Mouse (Mus musculus): ENCODE results near the gene H3f3b.
A peak's percentile ranks its signal among the peaks of the same experiment; 100 is the strongest.

Gene H3f3b

GRCm38 (mm10) chr11:116027756-116028155 lies at the start of gene H3f3b:
H3f3b (minus strand) TSS chr11:116027962.
- DNase-seq = no peak

DNA sequence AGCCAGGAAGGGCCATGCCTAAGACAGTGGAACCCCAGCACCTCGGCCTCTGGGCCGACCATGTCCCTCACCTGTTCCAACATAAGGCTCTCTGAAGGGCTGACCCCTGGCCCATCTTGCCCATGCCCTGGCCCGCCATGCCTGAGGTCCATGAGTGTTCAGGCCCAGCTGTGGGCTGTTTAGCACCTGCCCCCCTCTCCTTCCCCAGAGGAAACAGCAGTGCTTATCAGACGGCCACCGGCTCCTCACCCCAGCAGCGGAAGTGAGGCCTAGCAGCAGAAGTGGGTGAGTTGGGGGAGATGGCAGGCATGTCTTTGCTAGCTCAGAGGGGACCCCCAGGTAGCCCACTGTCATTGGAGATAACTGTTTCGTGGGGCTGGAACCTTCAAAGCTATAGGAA lies 49.1 kb upstream of the H3f3b start:
- DNase-seq = peak; percentile 19

GRCm38 (mm10) chr11:116076266-116076540 lies 48.4 kb upstream of the H3f3b start:
- DNase-seq = peak; percentile 13

DNA sequence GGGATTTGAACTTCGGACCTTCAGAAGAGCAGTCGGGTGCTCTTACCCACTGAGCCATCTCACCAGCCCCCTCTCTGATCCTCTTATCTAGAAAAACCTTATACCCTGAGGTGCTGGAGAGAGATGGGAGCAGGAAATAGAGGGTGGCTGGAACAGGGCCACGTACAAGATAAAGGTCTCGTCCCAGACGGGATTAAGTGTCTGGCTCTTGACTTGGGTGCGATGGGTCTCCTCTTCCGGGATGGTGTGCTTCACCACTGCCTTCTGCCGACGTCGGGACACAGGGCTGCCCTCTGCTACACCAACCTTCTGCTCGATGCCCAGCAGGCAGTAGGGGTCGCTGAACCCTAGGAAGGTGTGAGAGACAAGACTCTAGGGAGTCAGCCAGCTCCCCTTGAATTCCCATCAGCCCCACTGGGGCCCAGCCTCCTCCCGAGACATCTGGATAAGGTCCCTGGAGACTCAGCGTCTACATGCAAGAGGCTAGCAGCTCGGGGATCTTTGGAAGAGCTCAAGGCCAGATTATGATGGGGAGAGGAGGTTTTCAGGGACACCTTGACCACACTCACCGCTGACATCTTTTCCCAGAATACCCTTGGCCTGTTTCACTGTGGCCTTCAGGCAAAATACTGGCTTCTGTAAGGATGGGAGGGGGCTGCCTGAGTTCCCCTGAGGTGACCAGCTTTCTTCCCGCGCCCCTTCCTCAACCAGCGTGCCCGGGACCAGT lies 47.9 kb upstream of the H3f3b start:
- no peak for DNase-seq

DNA sequence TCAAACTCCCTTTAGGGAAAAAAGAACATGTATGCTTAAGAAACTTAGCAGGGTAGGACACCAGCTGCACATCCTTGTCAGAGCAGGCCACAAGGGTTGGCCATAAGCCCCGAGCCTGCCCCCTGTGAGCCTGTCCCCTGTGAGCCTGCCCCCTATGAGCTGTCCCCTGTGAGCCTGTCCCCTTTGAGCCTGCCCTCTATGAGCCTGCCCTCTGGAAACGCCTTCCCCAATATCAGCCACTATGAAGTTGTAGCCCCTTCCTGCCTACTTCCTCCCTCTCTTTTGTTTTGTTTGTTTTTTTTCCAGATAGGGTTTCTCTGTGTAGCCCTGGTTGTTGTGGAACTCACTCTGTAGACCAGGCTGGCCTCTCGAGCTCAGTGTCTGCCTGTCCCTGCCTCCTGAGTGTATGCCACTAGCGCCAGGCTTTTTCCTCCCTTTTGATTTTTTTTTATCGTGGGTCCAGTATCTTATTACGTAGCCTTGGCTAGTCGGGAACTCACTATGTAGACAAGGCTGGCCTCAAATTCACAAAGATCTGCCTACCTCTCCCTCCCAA lies 46.8 kb upstream of the H3f3b start:
- no peak for DNase-seq

- no peak for DNase-seq
Observed at GRCm38 (mm10) chr11:116072608-116073007, 44.8 kb upstream of the H3f3b start.

DNA sequence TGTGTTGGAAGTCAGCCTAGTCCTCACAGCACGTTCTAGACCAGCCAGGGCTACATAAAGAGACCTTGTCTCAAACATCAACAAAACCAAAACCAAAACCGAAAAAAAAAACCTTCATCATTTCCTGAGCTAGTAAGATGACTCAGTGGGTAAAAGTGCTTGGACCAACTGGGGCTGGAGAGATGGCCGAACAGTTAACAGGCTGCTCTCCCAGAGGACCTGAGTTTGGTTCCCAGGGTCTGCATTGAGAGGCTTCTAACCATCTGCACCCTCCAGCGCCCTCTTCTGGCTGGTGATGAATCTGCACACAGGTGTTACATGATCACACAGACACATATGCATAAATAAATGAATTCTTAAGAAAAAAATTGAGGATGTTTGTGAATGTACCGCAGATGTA lies 43.7 kb upstream of the H3f3b start:
- DNase-seq = no peak

GRCm38 (mm10) chr11:116065345-116065744 lies 37.6 kb upstream of the H3f3b start:
- DNase-seq = no peak

DNA sequence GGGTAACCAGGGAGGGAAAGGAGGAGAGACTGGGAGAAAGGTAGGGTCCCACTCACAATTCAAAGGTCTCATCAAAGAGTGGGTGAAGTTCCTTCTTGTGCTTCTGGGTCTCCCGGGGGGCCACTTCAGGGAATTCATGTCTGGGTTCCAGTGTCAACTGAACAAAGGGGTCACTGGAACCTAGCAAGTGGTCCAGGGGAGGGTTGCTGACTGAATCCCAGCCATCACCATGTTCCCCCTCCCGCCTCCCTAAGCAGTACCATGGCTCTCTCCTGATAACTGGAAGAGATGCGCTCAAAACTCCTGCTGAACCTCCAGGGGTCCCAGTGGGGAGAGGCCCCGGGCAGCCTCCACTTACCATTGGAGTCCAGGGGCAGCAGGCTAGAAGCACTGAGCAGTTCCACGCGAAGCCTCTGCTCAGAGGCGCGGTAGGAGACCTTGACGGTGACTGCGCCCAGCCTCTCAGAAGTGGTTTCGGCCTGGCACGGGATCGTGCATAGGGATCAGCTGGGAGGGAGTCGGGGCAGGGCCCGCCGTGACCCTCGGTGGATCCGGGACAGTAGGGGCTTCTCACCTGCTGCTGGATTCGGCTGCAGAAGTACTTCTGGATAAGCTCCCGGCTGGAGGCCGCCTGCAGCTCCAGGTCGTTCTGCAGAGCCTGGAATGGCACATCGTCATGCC lies 36.6 kb upstream of the H3f3b start:
- DNase-seq = peak; percentile 60

- peak; percentile 96 for DNase-seq
Observed at GRCm38 (mm10) chr11:116063562-116063961, 35.8 kb upstream of the H3f3b start.

DNA sequence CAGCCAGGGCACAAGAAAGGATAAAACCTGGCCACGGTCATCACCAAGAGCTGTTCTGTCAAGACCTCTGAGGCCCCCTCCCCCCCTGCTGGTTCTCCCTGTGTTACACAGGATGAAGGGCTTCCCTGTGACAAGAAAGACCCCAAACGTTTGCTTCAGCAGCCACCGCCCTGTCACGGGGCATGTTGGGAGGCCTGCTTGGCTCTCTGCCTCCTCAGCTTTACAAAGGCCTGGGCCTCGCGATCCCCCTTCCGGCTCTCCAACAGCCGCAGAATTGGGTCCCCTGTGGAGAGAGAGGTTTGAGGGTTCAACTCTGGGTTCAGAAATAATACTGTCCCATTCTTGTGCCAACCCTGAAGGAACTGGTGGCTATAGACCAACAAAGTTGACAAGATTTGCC lies 34.8 kb upstream of the H3f3b start:
- peak; percentile 67 for DNase-seq

- DNase-seq = peak; percentile 81
Observed at GRCm38 (mm10) chr11:116061641-116062415, 34.1 kb upstream of the H3f3b start.

- DNase-seq = peak; percentile 56
Observed at GRCm38 (mm10) chr11:116060596-116060995, 32.8 kb upstream of the H3f3b start.

DNA sequence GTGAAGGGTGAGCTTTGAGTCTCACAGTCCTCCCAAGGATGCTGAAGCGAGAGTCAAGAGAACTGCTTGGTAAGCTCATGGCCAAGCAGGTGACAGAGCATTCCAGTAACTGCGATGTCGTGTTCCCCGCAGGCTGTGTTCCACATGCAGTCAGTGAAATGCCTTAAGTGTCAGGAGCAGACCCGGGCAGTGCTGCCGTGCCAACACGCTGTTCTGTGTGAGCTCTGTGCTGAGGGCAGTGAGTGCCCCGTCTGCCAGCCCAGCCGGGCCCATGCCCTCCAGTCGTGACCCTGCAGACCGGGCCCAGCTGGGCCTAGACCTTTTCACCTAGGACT lies 31.9 kb upstream of the H3f3b start:
- DNase-seq = no peak

- no peak for DNase-seq
Observed at GRCm38 (mm10) chr11:116058868-116059690, 31.3 kb upstream of the H3f3b start.

GRCm38 (mm10) chr11:116058022-116058614 lies 30.4 kb upstream of the H3f3b start:
- peak; percentile 57 for DNase-seq

DNA sequence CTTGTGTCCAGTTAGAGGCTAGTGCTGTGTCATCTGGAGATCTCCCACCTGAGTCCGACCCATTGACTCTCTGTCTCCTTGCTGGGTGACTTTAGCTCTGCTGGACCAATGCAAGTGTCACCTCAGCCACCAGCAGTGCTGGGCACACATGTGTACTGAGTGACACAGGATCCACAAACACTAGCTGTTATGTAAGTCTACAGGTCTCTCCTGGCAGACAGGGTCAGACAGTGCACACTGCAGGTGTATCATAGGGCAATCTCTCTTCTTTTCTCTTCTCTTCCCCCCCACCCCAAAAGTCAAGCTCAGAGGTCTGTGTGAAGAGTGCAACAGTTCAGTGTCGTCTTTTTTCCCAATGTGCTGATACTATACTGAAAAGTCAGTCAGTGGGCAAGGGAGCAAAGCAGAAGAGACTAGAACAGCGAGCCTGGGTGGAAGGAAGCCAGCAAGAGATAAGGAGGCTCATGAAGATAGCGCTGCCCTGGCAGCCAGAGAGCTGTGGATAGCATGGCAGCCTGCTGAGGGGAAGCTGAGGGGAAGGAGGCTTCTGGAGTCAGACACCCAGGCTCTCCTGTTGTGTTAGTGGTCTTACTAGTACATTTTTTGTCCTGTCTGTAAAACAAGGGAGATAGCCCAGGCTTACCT lies 29.6 kb upstream of the H3f3b start:
- DNase-seq = no peak

DNA sequence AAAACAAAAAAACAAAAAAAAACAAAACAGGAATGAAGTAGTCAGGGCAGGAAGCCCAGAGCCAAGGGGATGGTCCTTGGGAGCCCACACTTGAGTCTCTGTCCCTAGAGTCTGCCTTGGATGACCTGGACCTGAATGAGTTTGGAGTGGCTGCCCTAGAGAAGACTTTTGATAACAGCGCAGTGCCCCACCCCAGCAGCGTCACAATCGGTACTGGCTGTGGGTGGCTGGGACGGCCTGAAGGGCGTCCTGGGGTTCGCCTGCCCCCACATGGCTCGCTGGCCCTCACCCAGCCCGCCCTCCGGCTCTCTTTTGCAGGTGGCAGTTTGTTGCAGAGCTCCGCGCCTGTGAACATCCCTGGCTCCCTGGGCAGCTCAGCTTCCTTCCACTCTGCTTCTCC lies 28.1 kb upstream of the H3f3b start:
- no peak for DNase-seq

DNA sequence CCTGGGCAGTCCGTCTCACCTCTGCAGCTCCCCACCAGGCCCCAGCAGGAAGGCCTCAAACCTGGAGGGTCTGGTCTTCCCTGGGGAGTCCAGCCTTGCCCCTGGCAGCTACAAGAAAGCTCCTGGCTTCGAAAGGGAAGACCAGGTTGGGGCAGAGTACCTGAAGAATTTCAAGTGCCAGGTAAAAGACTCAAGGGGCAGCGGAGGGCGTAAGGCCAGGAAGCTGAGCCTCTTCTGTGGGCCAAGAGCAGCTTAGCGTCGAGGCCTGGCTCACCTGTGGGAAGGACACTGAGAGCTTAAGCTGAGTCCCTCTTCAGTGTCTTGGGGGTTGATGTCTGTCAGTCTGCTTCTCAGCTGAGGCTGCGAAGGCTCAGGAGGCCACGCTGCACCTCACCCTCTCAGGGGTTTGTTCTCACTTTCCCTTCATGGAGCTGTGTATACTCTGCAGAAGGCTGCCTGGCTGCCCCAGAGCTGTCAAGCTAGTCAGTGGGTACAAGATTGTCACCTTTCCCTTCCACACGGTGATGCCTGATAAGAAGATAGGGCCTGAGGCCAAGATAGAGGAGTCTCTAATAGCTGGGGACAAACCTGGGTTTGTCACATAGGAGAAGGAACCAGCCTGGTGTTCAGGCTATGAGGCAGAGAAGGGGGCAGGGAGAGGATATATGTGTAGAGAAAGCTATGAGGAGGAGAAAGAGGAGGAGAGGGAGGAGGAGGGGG lies 25.9 kb upstream of the H3f3b start:
- no peak for DNase-seq

DNA sequence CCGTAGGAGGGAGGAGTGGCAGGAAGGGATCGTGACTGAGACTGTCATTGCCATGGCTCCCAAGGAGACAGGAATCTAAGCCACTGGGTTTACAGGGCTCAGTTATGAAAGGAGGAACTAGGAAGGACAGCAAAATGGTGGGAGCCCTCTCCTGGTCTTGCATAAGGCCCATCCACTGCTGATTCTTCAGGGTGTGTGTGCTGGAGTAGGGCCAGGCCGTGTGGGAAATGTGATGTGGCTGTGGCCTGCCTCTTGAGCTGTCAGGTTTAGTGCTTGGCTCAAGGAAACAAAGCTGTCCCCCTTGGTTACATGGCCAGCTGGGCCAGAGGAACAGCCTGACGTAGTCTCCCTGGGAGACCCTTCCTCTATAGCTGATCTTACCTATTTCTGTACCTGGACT lies 22.4 kb upstream of the H3f3b start:
- no peak for DNase-seq

- DNase-seq = no peak
Observed at GRCm38 (mm10) chr11:116049610-116050009, 21.8 kb upstream of the H3f3b start.

Data from cerebellum, adult 8-10 months (tissue).